Mouse (Mus musculus): ENCODE measurements at regions not wholly inside any gene's neighbourhood (a gene's known extent, or its start where the extent isn't known, plus 50 kb on each side); places are given as distances from the start of the nearest gene placed in this dataset.

GRCm38 (mm10) chr9:51714326-51714725 lies 50.8 kb upstream of the Arhgap20 start:
- no peak overlapping the region for H3K9ac ChIP-seq
- no peaks in the 10 kb centered on the region for H3K27me3 ChIP-seq
- no peaks in the 10 kb centered on the region for H3K9me3 ChIP-seq (replicated peaks)
- H3K27ac ChIP-seq, result no peak overlapping the region
- 88% methylated on average over 3 of the region's 3 CpGs for WGBS
- no peaks in the 10 kb centered on the region for H3K36me3 ChIP-seq
- ATAC-seq (replicated peaks; ENCODE audit: low FRiP score), result no peak
- H3K4me1 ChIP-seq, result no peaks in the 10 kb centered on the region
- H3K4me2 ChIP-seq, result no peak overlapping the region
- H3K4me3 ChIP-seq (replicated peaks), result no peak overlapping the region
